Mouse (Mus musculus) ovary, adult 18-20 months (tissue): ENCODE measurements around the gene Intu.
A peak's percentile ranks its signal among the peaks of the same experiment; 100 is the strongest.

Experiments used
- DNase-seq: peaks from one replicate; pipeline ENCODE4 v3.0.0; 2022; ENCODE audit warnings: low spot score, mixed read lengths

The Intu gene

GRCm38 (mm10) chr3:40527976-40528950, 2.8 kb upstream of the Intu start:
- no peak for DNase-seq

GRCm38 (mm10) chr3:40528958-40529357, 2.1 kb upstream of the Intu start:
- no peak for DNase-seq

- DNase-seq, result no peak
Measured at GRCm38 (mm10) chr3:40530845-40531244, 241 bp upstream of the Intu start.

GRCm38 (mm10) chr3:40532256-40532655, 1.2 kb downstream of the Intu start:
- DNase-seq, result no peak

GRCm38 (mm10) chr3:40534141-40534540, 3.1 kb downstream of the Intu start:
- no peak for DNase-seq

- peak; percentile 73 for DNase-seq
Measured at GRCm38 (mm10) chr3:40540567-40541554, 9.8 kb downstream of the Intu start.

- DNase-seq, result no peak
Measured at GRCm38 (mm10) chr3:40546621-40547020, 15.5 kb downstream of the Intu start.

GRCm38 (mm10) chr3:40652941-40653352, 121.9 kb downstream of the Intu start:
- no peak for DNase-seq

- DNase-seq, result no peak
Measured at GRCm38 (mm10) chr3:40653582-40653981, 122.5 kb downstream of the Intu start.

GRCm38 (mm10) chr3:40654028-40654427, 122.9 kb downstream of the Intu start:
- DNase-seq, result no peak

- no peak for DNase-seq
Measured at GRCm38 (mm10) chr3:40655571-40655970, 124.5 kb downstream of the Intu start.

GRCm38 (mm10) chr3:40656339-40656738, 125.3 kb downstream of the Intu start:
- no peak for DNase-seq

GRCm38 (mm10) chr3:40660231-40660630, 129.1 kb downstream of the Intu start:
- DNase-seq, result no peak

GRCm38 (mm10) chr3:40666109-40666508, 135.0 kb downstream of the Intu start:
- no peak for DNase-seq

- no peak for DNase-seq
Measured at GRCm38 (mm10) chr3:40666861-40667719, 136.0 kb downstream of the Intu start.

- no peak for DNase-seq
Measured at GRCm38 (mm10) chr3:40668889-40669288, 137.8 kb downstream of the Intu start.

- no peak for DNase-seq
Measured at GRCm38 (mm10) chr3:40669395-40669794, 138.3 kb downstream of the Intu start.

GRCm38 (mm10) chr3:40673515-40673914, 142.4 kb downstream of the Intu start:
- no peak for DNase-seq

GRCm38 (mm10) chr3:40674873-40675405, 143.9 kb downstream of the Intu start:
- no peak for DNase-seq

GRCm38 (mm10) chr3:40678856-40679255, 147.8 kb downstream of the Intu start:
- DNase-seq, result no peak

- DNase-seq, result no peak
Measured at GRCm38 (mm10) chr3:40682404-40682803, 151.3 kb downstream of the Intu start.
